Mouse (Mus musculus) megakaryocyte, embryonic 14.5 days (primary cell): ENCODE measurements around the gene Rpl23.

ENCODE experiments used
- FLI1 ChIP-seq: IDR thresholded peaks from 2 replicates; pipeline ENCODE4 v1.6.1; 2012; ENCODE audit warnings: low read length, inconsistent platforms, mixed read lengths
- GATA1 ChIP-seq: IDR thresholded peaks from 3 replicates; pipeline ENCODE4 v1.6.1; 2012; ENCODE audit warnings: mixed read lengths, low read length, inconsistent platforms, borderline replicate concordance

- TF ChIP-seq GATA1: no peak
- peak; percentile 82 for TF ChIP-seq FLI1
These were observed 15.9 kb downstream of the Rpl23 start, which contains the start of gene Cwc25 for GRCm38 (mm10) chr11:97766154-97766881.
